Mouse (Mus musculus): Measurements from ENCODE around the gene Snx30.

DNA sequence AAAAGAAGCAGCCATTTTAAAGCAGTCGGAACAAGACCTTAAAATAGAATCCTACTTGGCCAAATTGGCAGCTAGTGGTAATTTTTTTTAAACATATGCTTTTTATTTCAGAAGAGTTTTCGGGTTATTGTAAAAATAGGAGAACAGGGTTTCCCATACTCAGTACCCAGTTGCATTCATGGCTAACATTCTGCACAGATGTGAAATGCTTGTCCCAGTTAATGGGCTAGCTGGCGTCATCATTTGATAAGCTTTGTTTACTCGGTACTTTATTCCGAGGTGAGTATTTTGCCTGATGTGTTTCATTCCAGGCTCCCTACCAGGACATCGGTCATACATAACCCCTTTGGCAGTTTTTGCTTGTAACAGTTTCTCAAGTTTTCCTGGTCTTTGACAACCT, 64.8 kb downstream of the Snx30 start:
- no peak for TF ChIP-seq CTCF (IDR thresholded peaks at IDR 0.05; ENCODE audit: low read depth)
- no peak for TF ChIP-seq EP300 (IDR thresholded peaks at IDR 0.05; ENCODE audit: low read depth)

Data from liver, postnatal 0 days (tissue).